Comparison of ENCODE assay signal across 12 mouse cellular contexts in the genomic region with DNA sequence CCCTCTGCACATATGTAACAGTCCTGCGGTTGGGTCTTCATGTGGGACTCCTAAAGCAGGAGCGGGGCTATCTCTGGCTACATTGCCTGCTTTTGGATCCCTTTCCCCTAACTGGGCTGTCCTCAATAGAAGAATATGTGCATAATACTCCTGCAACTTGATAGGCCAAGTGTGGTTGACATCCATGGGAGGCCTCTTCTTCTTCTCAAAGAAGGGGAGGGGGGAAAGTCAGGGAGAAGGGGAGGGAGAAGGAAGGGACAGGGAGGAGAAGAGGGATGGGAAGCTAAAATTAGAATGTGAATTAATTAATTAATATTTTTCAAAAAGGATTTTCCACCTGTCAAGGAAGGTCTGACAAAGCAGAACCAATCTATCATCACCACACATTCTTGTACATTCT.
DNase-seq lines count a peak whose midpoint lies in the region; ATAC-seq and TF ChIP-seq lines count a peak whose summit lies in the region.
"Had no signal": no experiment of that assay in that cellular context is flagged by ENCODE, and none has a peak within 500 bp of the region (broad histone marks: within the 10 kb centered on the region; RNA-seq: fewer than 3 reads in every experiment).

No protein-coding gene starts in this region.

- 88% methylated on average over 2 of the region's 2 CpGs for WGBS in kidney, postnatal 0 days
- WGBS in forebrain, embryonic 10.5 days, result 97% methylated on average over 2 of the region's 2 CpGs
- 93% methylated on average over 2 of the region's 2 CpGs for WGBS in hindbrain, embryonic 14.5 days

- H3ac ChIP-seq in myocyte (ENCODE audit: control insufficient read depth, insufficient read length), result no peak overlapping the region

- peak overlapping the region; percentile 60; the same call in 1 of the 2 replicates for H3K27ac ChIP-seq in kidney, postnatal 0 days
- peak overlapping the region; percentile 81 for H3K27ac ChIP-seq in forebrain, embryonic 10.5 days
- H3K27ac ChIP-seq in hindbrain, embryonic 14.5 days, result peak overlapping the region; percentile 73
- H3K27ac ChIP-seq: limb, embryonic 15.5 days had no signal

- H3K4me3 ChIP-seq in kidney, postnatal 0 days (replicated peaks; ENCODE audit: low read depth, low read length), result no peak overlapping the region
- no peak overlapping the region for H3K4me3 ChIP-seq in forebrain, embryonic 10.5 days
- no peak overlapping the region for H3K4me3 ChIP-seq in hindbrain, embryonic 14.5 days (replicated peaks; ENCODE audit: low read length)
- H3K4me3 ChIP-seq in myocyte, result no peak overlapping the region
- H3K4me3 ChIP-seq: erythroblast, embryonic 14.5 days; limb, embryonic 15.5 days had no signal

- H3K9ac ChIP-seq in kidney, postnatal 0 days (ENCODE audit: low read depth, low read length), result no peak overlapping the region
- peak overlapping the region; percentile 6; the same call in 1 of the 2 replicates for H3K9ac ChIP-seq in hindbrain, embryonic 14.5 days
- H3K9ac ChIP-seq: limb, embryonic 15.5 days had no signal

- H3K27me3 ChIP-seq in kidney, postnatal 0 days (ENCODE audit: insufficient read depth, low read length), result no peaks in the 10 kb centered on the region
- H3K27me3 ChIP-seq in forebrain, embryonic 10.5 days (ENCODE audit: poor library complexity, severe bottlenecking), result no peaks in the 10 kb centered on the region
- no peaks in the 10 kb centered on the region for H3K27me3 ChIP-seq in hindbrain, embryonic 14.5 days (ENCODE audit: control insufficient read depth, insufficient read depth, low read length)
- H3K27me3 ChIP-seq in myocyte (ENCODE audit: control insufficient read depth, insufficient read depth, insufficient read length), result no peaks in the 10 kb centered on the region
- H3K27me3 ChIP-seq: limb, embryonic 15.5 days had no signal

- no peaks in the 10 kb centered on the region for H3K9me3 ChIP-seq in kidney, postnatal 0 days (replicated peaks; ENCODE audit: low read length)
- H3K9me3 ChIP-seq in forebrain, embryonic 10.5 days, result no peaks in the 10 kb centered on the region
- H3K9me3 ChIP-seq in hindbrain, embryonic 14.5 days (ENCODE audit: control insufficient read depth, low read length), result 0 out of 2 replicates have a peak, but pooled peaks cover 3% of the 10 kb centered on the region
- H3K9me3 ChIP-seq: limb, embryonic 15.5 days had no signal

- no peaks in the 10 kb centered on the region for H3K79me2 ChIP-seq in myocyte (ENCODE audit: control insufficient read depth, insufficient read depth)

- no peak overlapping the region for H3K4me2 ChIP-seq in kidney, postnatal 0 days (ENCODE audit: low read length)
- H3K4me2 ChIP-seq in hindbrain, embryonic 14.5 days (replicated peaks), result no peak overlapping the region
- peak overlapping the region; percentile 66 for H3K4me2 ChIP-seq in myocyte (ENCODE audit: low read depth)
- H3K4me2 ChIP-seq: limb, embryonic 15.5 days had no signal

- no peak for TF ChIP-seq POLR2A in myocyte (IDR thresholded peaks at IDR 0.05; ENCODE audit: insufficient read length, low read depth)

- no peak for TF ChIP-seq CTCF in kidney, postnatal 0 days (IDR thresholded peaks at IDR 0.05; ENCODE audit: low read depth)

- no peak for ATAC-seq in kidney, postnatal 0 days (replicated peaks; ENCODE audit: low FRiP score, low read depth)
- ATAC-seq in hindbrain, embryonic 14.5 days (ENCODE audit: low FRiP score), result peak; percentile 58; the same call in 1 of the 2 replicates

- no peaks in the 10 kb centered on the region for H3K36me3 ChIP-seq in kidney, postnatal 0 days (ENCODE audit: insufficient read depth, low read length)
- no peaks in the 10 kb centered on the region for H3K36me3 ChIP-seq in forebrain, embryonic 10.5 days (replicated peaks)
- peaks cover 4% of the 10 kb centered on the region for H3K36me3 ChIP-seq in hindbrain, embryonic 14.5 days (replicated peaks; ENCODE audit: control insufficient read depth, insufficient read depth)
- no peaks in the 10 kb centered on the region for H3K36me3 ChIP-seq in myocyte (ENCODE audit: control insufficient read depth, insufficient read depth)
- H3K36me3 ChIP-seq: limb, embryonic 15.5 days had no signal

- intact Hi-C loops in gastrocnemius, postnatal 36 days (cut with DNase I), result no loop called here

- DNase-seq in kidney, postnatal 0 days (ENCODE audit: low spot score), result no peak
- no peak for DNase-seq in kidney, adult 9 months
- DNase-seq in forebrain, embryonic 10.5 days (ENCODE audit: extremely low spot score, low spot score), result no peak
- no peak for DNase-seq in hindbrain, embryonic 14.5 days (ENCODE audit: low spot score)
- no peak for DNase-seq in gastrocnemius, postnatal 36 days
- DNase-seq in left cerebral cortex, adult 18-20 months (ENCODE audit: low spot score in 2 of 2), result no peak
- no peak for DNase-seq in layer of hippocampus, adult 9-10 months (ENCODE audit: low spot score)
- DNase-seq: gastrocnemius, postnatal 10 days; kidney, adult 2 months had no signal

- H3K4me1 ChIP-seq in kidney, postnatal 0 days (replicated peaks; ENCODE audit: insufficient read depth, low read length), result 0 out of 2 replicates have a peak, but pooled peaks cover 5% of the 10 kb centered on the region
- peaks cover 19% of the 10 kb centered on the region for H3K4me1 ChIP-seq in forebrain, embryonic 10.5 days
- peaks cover 5% of the 10 kb centered on the region; the same call in 1 of the 2 replicates for H3K4me1 ChIP-seq in hindbrain, embryonic 14.5 days (replicated peaks; ENCODE audit: control insufficient read depth, insufficient read depth, low read length)
- H3K4me1 ChIP-seq: limb, embryonic 15.5 days had no signal

TF ChIP-seq in myocyte, 11 proteins besides CTCF, POLR2A, EP300 and RAD21:
- no peak for TF ChIP-seq SRF (IDR thresholded peaks at IDR 0.05; ENCODE audit: control insufficient read depth, insufficient read length, low read depth)
- TF ChIP-seq MYOD1 (IDR thresholded peaks at IDR 0.05; ENCODE audit: control insufficient read depth in 1 of 3, insufficient read length in 2 of 3, low read depth in 2 of 3), result no peak
- TF ChIP-seq MAX (IDR thresholded peaks at IDR 0.05; ENCODE audit: low read depth), result no peak
- no peak for TF ChIP-seq REST (IDR thresholded peaks at IDR 0.05; ENCODE audit: insufficient read depth, insufficient read length)
- no peak for TF ChIP-seq E2F4 (IDR thresholded peaks at IDR 0.05; ENCODE audit: insufficient read depth)
TF ChIP-seq in myocyte: peak in this region for 0.
